Comparison of ENCODE assay signal across 14 mouse cellular contexts in the genomic region with DNA sequence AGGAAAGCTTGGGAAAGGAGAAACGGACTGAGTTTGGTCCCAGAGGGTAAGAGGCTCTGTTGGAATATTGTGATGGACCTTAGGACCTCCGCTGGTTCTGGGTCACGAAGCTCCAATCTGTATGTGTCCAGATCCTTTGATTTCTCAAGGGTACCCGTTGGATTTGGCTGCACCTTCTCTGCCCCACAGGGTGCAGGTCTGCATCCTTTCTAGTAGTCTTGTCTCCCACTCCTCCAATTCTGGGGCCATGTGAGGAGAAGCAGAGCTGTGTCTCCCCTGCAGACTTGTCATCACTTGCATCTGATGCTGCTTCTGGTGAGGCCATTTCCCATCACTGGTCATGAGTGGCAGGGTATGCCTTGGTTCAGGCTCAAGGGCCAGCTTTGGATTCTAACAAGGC. TPM values are rescaled to one million over a fixed set of nuclear protein-coding genes. Genes with fewer than 3 reads are reported as not detected.
"Had no signal": no experiment of that assay in that cellular context is flagged by ENCODE, and none has a peak within 500 bp of the region (broad histone marks: within the 10 kb centered on the region; RNA-seq: fewer than 3 reads in every experiment).

No protein-coding gene starts in this region.

- H3K9ac ChIP-seq: limb, embryonic 12.5 days; limb, embryonic 15.5 days; liver, embryonic 14.5 days; liver, postnatal 0 days; lung, embryonic 14.5 days had no signal

- ATAC-seq: liver, postnatal 0 days; lung, postnatal 0 days had no signal

- H3K4me2 ChIP-seq: limb, embryonic 12.5 days; limb, embryonic 15.5 days; liver, embryonic 11.5 days; lung, embryonic 14.5 days had no signal

- H3K9me3 ChIP-seq: limb, embryonic 12.5 days; limb, embryonic 15.5 days had no signal

- H3K4me3 ChIP-seq: layer of hippocampus, adult 2 months; limb, embryonic 12.5 days; limb, embryonic 15.5 days had no signal

- DNase-seq: kidney, postnatal 25 days; layer of hippocampus, adult 9-11 months; liver, postnatal 0 days; lung, embryonic 14.5 days; midbrain, embryonic 14.5 days; thymus, postnatal 36 days had no signal

- H3K27ac ChIP-seq: kidney, postnatal 0 days; limb, embryonic 12.5 days; limb, embryonic 15.5 days; liver, embryonic 14.5 days; macrophage had no signal

- H3K36me3 ChIP-seq: limb, embryonic 12.5 days; limb, embryonic 15.5 days had no signal

RNA-seq across cellular contexts. Expression of a gene that starts 2.7 kb away (rescaled TPM):
- polyA plus RNA-seq: liver, postnatal 0 days had no signal
